Mouse (Mus musculus) kidney, adult 9 months (tissue): ENCODE results near the gene Limch1.
A peak's percentile ranks its signal among the peaks of the same experiment; 100 is the strongest.

Experiments used
- DNase-seq: peaks from one replicate; pipeline ENCODE4 v3.0.0; 2022

Limch1 gene

DNA sequence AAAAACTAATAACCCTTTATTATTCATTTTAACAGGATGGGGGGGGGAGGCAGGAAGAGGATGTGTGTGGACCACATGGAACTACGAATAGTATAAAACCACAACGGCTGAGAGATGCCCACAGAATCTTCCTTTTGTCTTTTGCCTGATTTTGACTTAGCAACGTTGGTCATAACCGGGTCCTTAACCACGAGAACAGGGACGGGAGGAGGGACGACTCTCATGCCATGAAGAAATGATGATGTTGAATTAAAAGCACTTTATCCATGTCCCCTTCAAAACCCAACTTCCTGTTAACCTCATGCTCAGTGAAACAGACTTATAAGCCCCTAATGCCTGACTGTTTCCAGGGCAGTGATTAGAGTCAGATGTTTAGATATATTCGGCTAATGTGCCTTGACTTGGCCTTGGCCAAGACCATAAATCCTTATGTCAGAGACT, 41.0 kb downstream of the Limch1 start:
- no peak for DNase-seq

DNA sequence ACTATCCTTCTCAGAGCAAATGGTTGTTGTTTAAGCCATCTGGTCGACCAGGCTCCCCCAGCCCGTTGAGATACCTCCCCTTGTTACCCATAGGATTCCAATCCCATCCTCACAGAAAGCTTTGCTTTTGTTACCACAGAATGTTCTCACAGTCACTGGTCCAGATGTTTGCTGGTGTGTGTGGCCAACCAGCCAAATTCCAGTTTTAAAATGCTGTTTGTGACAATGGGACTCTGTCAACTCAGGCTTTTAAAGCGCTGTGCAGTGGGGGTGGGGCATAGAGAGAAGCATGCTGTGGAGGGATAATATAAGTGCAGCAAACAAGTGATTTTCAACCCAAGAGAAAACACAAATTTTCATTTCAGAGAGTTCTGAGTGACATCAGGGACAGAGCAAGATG, 43.4 kb downstream of the Limch1 start:
- no peak for DNase-seq

DNA sequence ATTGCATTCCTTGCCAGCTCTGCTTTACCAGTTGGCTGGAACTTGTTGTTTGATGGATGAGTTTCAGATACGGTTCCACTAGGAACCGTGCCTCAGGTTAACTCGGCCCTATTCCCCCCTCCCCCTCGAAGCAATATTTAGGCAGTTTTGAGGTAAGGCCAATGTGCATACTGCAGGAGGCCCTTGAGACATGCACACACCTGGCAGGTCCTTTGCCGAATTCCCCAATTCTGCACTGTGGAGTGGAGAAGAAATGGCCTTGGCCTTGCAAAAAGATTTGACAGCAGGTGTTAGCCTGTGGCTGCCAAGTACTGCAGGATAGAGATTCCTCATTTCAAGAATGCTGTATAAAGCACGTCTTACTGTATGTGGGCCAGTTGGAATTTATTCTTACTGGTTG, 45.5 kb downstream of the Limch1 start:
- DNase-seq, result no peak

DNA sequence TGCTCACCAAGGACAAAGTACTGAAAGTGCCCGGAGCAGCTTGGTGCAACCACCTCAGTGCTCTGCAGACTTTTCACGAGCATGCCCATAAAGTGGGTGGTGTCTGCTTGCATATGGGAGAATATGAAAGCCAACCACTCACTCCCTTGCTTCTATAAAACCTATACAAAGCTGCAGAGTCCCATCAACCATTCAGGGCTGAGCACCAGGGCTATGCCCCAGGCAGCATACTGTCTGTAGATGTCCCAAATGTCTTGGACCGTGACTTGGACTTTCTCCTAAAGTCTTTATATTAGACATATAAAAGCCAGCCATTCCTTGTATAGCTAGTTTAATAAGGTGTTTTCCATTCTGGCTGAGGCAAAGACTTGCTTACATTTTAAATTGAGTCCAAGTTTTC, 47.6 kb downstream of the Limch1 start:
- no peak for DNase-seq

DNA sequence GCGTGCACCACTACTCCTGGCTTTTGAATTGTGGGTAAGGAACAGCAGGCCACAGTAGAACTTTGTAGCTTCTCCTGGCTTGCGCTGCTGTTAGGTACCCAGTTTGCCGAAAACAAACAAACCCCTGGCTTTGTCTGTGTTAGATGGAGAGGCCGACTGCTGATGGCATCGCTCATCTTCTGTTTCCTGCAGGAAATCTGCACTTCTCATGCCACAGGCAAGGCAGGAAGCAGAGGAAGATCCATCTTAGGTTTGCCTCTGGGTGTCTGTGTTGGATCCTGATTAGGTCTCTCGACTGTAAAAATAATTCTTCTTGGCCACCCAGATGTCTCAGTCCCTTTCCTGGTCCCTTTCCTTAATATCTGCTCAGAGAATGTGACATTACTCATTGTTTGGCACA, 51.7 kb downstream of the Limch1 start:
- DNase-seq, result peak; percentile 67

DNA sequence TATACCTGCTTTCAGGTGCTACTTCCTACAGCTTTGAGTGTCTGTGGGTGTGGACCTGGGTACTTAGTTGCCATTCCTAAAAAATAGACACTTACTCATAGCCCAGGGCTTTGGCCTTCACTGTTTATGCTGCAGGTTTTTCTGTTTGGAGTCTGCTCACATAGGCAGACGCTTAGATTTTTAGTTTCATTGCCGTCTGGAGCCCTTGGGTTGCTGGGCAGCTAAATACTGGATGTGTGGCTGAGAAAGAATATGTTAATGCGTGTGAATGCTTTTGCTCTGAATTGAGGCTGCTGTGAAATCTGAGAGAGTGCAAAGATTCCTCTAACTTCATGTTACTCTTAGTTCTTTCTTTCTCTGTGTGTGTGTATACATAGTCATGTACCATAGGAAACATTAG, 52.5 kb downstream of the Limch1 start:
- no peak for DNase-seq

DNA sequence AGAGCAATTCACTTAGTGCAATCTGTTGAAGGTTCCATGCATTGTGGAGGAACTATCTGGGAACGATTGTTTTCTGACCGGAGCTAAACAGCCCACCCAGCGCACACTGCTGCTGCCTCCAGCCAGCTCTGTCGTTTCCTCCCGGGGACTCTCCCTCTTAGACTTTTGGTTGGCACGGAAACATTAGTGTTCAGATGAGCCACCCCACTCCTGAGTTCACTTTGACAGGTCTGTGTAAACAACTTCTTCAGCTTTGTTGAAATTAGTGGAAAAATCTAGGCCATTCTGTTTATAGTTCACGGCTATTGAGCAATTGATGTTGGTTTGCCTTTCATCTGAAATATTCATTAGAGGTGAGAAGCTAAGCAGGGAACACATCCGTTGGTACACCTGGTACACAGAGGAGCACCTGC, 53.0 kb downstream of the Limch1 start:
- peak; percentile 53 for DNase-seq

DNA sequence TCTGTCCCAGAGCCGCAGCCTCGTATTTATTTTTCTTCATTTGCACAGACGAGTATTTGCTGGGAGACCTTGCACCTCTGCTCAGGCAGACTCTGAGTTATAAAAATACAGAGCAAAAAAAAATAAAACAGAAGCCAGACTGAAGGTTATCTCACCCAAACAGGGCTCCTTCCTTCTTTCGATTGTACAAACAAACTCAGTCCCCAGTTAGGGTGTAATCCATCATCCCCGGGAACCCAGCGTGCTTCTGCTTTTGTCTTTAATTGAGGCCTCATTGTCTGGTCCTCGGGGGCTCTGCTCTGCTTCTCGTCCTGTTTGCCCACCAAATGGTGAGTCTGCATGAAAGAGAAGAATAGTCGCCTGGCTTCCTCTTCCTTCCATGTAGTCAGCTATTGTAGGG, 54.6 kb downstream of the Limch1 start:
- DNase-seq, result peak; percentile 30

DNA sequence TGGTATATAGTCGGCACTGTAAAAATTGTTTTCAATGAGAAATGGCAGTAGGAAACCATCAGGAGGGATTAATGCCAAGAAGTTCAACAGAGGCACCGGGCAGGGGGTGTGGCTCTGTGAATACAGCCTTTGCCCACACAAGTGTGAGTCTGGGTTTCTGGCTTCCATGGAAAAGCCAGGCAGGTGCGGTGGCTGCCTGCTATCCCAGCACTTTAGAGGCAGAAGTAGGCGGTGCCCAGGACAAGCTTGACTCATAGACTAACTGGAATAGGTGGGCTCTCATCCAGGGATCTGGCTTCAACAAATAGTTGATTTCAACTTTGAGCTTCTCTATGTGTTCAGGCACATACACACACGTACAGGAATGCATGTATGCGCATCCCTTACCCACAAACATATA, 55.4 kb downstream of the Limch1 start:
- DNase-seq, result no peak

DNA sequence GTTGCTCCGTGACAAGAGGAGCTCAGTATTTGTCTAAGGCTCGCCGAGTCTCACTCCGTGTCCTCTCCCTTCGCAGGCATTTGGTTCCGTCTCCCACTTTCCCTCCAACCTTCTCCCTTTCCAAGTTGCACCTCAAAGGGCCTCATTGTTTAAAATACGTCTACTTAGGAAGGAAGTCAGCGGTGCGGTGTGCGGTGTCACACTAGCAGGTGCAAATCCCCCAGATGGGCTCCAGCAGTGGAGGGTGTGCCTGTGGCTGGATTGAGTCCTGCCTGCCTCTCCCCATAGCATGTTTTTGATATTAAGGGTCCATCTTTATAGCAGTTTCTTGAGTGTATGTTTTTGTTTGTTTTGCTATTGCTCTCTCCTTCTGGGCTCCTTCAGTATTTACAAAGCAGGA, 56.6 kb downstream of the Limch1 start:
- no peak for DNase-seq

DNA sequence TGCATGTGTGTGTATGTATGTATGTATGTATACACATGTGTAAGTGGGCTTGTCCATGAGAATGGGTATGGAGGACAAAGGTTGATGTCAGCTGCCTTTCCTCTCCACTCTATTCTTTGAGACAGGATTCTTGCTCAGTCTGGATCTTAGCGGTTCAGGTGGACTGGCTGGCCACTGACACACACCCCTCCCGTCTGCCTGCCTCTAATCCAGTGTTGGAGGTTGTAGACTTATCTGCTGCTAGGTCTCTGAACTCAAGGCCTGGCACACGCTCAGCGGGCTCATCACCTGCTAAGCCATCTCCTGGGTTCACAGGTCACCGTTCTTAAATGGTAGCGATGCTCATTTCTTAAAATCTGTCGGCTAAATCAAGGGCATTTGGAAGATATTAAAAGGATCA, 60.7 kb downstream of the Limch1 start:
- DNase-seq, result no peak

DNA sequence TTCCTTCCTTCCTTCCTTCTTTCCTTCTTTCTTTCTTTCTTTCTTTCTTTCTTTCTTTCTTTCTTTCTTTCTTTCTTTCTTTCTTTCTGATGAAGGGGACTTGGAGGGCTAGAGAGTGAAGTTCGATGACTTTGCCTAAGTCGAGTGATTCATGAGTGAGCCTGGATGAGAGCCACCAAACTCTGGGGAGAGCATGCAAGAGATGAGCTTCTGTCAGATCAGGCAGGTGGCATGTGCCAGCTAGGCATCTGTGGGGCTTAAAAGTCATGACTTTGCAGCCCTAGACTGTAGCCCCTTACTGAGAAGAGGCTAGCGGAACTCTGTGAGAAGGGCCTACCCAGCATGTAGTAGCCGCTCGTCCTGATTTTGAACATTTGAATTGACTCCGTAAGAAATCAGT, 62.1 kb downstream of the Limch1 start:
- no peak for DNase-seq

DNA sequence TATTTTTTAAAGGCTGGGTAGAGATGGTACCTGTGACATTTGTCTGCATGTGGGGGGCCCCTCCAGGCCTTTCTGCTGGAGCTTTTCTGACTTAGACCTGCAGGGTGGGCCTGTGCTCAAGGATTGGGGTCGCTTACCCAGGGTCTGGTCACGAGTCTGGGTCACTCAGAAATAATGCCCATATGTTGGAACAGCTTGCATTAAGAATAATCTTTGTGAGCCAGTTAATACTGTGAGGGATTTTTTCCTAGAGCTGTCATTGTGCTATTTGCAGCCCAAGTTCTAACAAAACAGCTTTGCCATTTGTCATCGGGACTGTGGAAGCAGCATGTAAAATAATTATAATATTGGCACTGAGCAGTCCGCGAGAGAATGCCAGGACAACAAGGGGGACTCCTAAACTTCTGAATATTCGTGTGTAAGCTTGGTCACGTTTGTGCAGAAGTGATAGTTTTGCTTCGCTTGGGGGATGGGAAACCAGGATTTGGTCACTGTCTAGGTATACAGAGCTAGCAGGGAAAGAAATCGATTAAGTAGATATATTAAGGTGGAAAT, 63.5 kb downstream of the Limch1 start:
- no peak for DNase-seq

DNA sequence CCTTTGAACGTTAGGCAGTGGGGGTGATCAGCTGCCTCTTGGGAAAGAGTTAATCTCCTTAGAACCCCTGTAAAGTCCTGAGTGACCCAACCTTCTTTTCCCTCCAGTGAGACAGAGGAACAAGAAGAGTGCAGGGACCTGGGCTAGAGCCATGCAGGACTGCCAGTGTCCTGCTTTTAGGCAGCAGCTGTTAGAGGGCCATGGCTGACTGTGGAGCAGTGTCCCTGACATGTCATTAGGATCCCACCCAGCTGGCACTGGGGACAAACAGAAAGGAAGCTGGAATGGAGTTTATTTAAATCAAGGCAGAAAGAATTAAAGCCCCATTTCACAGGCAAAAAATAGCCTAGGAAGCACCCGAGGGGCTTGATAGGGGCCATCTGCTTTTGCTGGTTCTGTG, 64.8 kb downstream of the Limch1 start:
- no peak for DNase-seq

DNA sequence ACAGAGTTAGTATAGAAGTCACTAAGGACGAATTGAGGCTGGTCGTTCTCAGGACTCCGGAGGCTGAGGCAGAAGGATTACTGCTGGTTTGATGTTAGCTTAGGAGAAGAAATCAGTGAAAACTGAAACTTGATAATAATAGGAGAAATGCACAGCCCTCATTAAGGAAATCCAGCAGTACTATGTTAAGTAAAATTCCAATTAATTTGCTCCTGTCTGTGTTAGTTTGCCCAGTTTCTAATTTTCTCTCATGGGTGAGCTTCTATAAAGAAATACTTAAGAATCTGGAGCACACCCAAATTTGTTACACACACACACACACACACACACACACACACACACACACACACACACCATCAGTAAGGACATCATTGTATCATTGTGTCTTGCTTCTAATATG, 69.0 kb downstream of the Limch1 start:
- no peak for DNase-seq

DNA sequence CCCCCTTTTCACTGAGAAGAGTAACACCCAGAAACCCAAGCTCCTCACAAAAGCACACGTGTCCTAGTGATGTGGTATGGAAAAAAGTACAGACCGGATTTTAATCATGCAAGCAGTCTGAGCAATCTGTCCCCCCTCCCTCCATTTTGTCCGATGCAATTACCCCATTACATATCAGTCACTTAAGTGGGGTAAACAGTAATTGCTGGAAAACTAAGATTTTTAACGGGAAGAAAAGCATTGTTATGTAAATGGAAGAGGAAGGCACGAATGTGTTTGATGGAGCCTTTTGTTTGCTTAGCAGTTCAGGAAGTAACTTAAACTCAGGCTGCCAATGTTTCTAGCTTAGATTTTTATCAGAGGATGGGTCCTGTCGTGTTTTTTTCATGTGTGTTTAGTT, 70.2 kb downstream of the Limch1 start:
- no peak for DNase-seq

DNA sequence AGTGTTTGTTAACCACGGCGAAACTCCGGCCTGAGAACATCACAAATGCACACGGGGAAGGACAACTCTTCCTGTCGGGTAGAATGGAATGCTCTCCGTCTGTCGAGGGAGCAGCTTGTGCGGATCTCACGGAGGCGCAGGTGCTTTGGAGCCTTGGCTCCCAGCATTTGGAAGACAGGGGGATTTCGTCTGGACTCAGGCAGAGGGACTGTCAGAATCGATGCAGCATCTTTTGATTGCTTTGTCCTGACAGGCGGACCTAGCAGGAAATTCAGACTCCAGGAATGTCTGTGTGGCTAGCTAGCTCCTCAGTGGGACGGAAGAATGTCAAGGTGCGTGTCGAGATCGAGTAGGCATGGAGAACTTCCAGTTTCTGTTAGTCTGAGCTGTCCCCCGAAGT, 71.1 kb downstream of the Limch1 start:
- DNase-seq, result no peak

DNA sequence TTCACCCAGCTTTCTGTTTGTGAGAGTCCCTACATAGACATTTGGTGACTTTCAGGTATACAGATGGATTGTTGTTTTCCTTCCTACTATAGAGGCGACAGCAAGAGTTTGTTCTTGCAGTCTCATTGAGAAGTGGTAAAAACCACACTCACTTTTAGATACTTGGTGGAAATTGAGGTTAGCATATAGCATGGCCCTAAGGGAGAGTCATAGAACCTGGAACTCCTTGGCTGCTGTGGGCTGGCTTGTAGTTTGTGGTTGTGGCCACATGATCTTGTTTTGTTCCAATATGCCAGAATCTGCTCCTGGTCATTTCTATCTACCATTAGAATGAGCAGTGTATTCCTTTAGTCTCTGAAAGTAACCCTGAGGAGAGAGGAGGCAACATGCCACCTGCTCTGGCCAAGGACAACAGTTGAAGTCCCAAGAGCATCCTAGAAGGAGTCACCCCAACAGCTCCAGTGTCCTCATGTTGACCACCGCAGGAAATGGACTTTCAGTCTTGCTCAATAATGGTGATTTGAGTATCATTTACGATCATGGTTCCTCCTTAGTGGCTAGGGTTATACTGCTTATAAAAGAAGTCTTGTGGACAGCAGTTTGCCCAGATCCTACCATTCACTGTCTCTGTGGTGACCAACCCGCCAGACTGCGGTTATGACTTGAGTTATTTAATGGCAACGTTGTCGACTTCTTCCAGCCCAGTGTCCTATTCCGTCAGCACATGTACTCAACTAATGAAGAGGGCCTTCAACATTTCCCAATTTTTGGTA, 71.7 kb downstream of the Limch1 start:
- DNase-seq, result no peak

DNA sequence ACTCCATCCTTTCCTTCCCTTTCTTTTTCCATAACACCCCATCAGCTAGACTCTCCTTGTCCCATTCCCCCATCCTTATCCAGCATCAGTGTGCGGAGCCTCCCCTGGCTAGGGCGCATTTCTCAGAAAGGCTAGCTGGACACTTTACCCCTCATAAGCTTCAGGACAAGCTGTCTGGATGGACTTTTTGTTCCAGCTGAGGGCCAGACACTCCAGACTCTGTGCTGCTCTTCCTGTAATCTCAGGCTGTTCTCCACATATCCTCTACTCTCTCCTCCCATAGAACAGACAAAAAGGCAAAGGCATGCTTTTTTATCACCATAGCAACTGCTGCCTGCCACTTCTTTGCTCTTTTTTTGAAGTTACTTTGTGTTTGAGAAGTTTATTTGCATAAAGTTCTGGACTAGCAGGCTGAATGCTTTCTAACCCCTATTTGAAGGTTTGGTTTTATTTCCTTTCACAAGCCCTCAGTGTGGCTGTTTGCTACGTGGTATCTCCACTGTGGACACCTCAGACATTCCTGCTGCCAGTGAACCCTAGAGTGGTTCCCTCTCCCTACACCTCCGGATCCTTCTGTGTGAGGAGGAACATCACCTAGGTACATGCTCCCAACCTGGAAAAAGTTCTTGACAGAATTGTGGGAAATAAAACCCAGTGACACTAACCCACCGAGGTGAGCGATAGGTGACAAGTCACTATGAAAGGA, 77.0 kb downstream of the Limch1 start:
- no peak for DNase-seq

DNA sequence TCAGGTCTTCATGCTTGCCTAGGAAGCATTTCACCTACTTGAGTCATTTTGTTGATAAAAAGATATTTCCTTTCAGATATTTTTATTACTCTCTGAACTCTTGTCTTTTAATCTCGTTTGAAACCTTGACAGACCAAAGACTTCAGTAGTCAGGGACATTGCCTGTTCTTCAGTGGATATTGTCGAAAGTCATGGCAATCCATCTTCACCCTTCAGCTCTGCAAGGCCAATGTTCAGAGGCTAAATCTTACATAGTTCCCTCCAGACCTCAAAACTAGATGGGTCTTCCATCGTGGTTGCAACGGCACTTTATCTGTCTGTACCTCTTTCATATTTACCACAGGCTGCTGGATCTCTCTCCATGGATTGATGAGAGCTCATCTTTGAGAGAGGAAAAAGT, 80.0 kb downstream of the Limch1 start:
- DNase-seq, result no peak

DNA sequence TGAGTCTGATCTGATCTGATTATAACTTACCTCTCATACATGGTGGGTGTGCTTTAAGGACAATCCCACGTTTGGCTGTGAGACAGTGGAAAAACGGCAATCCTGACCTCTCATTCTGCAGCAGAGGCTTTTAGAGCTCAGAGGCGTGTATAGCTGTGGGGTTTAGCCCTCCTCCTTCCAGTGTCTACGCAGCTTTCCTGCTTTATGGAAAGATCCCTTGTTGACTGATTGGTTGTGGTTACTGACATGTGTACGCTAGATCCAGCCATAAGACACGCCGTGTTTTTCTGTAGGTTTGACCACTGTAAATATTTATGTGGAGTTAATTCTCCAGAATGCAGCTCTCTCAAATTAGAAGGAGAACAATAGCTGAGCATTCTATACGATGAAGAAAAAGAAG, 81.2 kb downstream of the Limch1 start:
- no peak for DNase-seq

DNA sequence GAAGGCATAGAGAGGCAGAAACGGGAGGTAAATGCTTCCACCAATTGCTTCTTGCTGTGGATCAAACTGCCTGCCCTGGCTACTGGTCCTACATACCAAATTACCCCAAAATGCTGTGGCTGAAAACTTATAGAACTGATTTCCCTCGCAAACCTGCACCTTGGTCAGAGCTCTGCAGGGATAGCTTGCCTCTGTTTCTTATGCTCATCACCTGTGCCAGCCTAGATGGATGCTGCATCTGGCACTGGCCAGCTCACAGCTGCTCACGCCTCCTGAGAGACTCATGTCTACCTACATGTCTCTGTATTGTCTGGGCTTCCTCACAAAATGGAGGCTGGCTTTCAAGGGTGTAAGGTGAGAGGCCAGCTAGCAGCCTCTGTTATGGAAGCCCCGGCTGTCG, 83.9 kb downstream of the Limch1 start:
- DNase-seq, result no peak

DNA sequence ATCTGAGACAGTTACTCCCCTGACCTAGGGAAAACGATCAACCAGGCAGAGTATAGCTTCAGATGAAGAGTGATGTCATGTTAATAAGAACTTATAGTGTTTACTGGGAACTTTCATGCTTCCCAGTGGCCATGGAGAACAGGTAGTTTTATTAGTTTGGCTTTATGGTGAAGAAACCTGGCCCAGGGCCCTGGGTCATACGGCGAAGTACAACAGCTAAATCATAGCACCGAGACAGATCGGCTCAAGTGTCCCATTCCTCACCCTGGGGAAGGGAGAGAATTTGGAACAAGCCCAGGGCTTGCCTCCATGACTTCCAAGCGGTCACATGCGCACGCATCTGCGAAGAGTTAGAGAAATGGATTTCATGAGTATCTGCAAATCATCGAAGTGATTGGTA, 84.6 kb downstream of the Limch1 start:
- no peak for DNase-seq

DNA sequence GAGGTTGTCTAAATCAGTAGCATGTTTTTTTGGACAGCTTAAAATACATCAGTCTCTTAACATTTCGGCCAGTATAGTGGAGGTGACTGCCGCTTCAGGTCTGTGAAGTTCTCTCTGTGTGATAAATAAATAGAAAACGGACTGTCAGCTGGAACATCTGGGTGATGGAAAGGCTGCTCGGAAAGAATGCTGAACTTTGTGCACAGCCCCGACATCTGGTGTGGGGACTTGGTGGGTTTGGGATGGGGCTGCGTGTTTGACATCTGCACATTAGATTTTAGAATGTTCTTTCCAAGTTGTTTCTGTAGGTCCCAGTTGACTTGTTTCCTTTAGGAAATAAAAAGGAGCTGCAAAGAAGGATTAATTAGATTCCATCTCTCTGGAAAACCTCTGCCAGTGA, 89.1 kb downstream of the Limch1 start:
- DNase-seq, result no peak

DNA sequence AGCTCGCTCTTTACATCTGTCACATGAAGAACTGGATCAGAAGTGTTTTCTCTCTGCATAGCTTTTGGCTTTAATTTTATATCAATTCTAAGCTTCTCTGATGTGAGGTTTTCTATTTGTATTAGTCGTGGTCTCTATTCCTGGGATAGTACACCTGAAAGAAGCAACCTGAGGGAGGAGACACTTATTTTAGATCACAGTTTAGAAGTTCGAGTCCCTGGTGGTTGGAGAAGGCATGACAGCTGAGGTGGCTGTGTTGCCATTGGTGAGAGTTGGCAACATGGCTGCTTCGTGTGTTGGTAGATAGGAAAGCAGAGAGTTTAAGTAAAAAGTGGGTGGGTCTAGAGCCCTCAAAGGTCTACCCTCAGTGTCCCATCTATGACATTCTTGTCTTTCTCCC, 91.3 kb downstream of the Limch1 start:
- no peak for DNase-seq
